Mouse (Mus musculus) thymus, postnatal 0 days (tissue): ENCODE data around the gene Ccdc81. TPM values are rescaled to one million over a fixed set of nuclear protein-coding genes. Genes with fewer than 3 reads are reported as not detected.
A peak's percentile ranks its signal among the peaks of the same experiment; 100 is the strongest.

Experiments
- DNase-seq: peaks from one replicate; pipeline ENCODE4 v3.0.0-alpha.2; 2015; ENCODE audit warnings: low spot score
- polyA plus RNA-seq: library from polyadenylated mRNA; unstranded; fragments of >200 nt; fragmentation: Nextera tagmentation; extraction: Ambion mirVana; gene quantifications from 2 replicates; pipeline ENCODE4 v1.2.1, GENCODE M21; 2015

Ccdc81 gene
- 0.09 TPM in 2 replicates for polyA plus RNA-seq

- no peak for DNase-seq
These were observed at the start of gene Ccdc81 for GRCm38 (mm10) chr7:89903442-89904343. Gene Ccdc81 (minus strand): TSS chr7:89903629.

GRCm38 (mm10) chr7:89949403-89949802 is 46.0 kb upstream of the Ccdc81 start:
- DNase-seq, result no peak

- no peak for DNase-seq
These were observed 44.6 kb upstream of the Ccdc81 start for GRCm38 (mm10) chr7:89948026-89948425.

- peak; percentile 98 for DNase-seq
These were observed 37.4 kb upstream of the Ccdc81 start, which contains the start of gene Hikeshi for GRCm38 (mm10) chr7:89940571-89941463. Gene Hikeshi (minus strand): TSS chr7:89941204.

DNA sequence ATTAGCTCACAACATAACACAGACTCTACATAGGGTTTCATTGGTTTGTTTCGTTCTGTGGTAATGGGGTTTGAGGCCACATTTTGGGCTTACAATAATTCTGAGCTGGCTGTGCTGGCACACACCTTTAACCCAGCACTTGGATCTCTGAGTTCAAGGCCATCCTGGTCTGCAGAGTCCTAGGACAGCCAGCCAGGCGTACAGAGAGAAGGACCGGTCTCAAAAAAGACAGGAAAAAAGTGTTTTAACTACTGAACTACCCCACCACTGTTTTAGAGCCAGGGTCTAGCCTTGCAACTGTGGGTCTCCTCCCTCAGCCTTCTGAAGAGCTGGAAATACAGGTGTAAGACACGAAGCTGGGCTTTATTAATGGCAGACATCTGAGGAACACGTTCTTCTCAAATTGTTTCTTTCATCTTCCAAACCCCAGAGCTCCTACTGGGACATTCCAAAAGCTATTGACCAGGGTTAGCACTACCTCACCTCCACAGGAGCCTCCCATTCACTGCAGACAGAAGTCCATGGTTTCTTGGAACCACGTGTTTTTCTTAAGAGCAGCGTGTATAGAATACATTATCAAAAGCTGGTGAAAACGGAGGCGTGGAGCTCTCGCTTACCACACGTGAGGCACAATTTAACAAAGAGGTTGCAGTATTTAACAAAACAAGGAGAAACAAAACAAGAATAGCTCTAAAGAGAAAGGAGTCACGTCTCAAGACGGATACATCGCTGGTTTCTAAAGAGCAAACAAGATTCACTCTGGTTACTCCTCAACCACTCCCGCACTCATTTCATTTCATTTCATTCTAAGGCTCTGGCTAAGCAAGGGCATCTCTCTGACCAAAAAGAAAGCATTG is 36.3 kb upstream of the Ccdc81 start:
- peak; percentile 8 for DNase-seq

DNA sequence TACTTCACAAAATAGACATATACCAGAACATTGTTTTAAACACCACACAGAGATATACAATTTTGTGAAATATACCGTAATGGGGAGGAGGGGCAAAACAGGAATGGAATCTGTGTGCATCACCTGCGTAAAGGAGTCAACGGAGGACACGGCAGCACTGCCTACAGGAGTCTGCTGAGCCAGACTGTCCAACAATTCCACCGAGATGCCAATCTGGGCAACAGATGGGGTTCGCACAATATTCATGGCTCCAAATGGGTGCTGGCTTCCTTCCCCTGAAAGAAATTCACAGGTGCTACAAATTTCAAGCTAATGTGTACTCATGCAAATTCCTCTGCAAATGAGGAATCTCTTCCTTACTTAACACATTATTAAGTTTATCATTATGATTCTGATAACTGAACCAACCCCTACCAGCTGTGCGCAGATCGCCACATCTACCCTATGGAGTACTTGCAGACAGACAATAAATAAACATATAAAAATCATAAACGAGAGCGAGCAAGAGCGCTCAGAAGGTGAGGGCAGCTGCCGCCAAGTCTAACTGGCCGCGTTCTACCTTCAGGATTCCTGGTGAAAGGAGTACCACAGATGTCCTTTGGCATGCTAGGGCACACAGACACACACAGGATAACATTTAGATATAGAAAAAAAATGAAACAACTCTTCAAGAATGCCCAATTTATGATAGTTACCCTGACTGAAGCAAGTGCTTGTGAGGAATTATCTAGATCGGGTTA is 20.2 kb upstream of the Ccdc81 start:
- no peak for DNase-seq

GRCm38 (mm10) chr7:89917776-89918175 is 14.3 kb upstream of the Ccdc81 start:
- no peak for DNase-seq

GRCm38 (mm10) chr7:89916711-89917110 is 13.3 kb upstream of the Ccdc81 start:
- no peak for DNase-seq

GRCm38 (mm10) chr7:89913432-89914158 is 10.2 kb upstream of the Ccdc81 start:
- DNase-seq, result no peak

DNA sequence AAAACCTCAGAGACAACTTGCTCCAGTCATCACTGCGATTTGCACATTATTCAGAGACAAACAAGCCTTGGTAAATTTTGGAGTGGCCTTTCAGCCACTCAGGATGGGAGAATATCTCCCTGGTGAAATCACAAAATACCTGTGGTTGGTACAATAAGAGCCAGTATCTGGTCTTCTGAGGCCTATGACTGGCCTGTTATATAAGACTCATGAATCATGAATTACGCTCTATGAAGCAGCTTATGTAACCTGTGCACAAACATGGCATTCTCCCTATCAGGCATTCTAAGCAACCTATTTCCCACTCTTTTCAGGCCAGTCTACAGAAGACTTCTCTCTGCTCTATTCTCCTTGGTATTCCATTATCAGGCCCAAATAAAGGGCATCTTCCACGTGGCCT is 8.9 kb upstream of the Ccdc81 start:
- DNase-seq, result no peak

DNA sequence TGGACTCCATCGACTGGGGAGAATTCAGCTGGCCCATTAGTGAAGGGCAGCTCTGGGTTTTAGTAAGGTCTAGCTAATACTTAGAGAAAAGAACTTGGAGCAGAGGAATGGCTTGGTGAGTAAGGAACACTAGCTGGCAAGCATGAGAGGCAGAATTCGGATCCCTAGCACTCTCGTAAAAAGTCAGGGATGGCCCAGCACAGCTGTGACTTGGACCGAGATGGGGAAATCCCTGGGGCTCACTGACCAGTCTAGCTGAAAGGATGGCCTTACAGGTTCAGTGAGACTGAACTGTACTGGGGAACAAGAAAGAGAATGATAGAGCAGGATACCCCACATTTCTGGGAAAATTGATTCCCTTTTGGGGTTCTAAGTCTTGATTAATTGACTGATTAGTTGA is 6.3 kb upstream of the Ccdc81 start:
- no peak for DNase-seq

DNA sequence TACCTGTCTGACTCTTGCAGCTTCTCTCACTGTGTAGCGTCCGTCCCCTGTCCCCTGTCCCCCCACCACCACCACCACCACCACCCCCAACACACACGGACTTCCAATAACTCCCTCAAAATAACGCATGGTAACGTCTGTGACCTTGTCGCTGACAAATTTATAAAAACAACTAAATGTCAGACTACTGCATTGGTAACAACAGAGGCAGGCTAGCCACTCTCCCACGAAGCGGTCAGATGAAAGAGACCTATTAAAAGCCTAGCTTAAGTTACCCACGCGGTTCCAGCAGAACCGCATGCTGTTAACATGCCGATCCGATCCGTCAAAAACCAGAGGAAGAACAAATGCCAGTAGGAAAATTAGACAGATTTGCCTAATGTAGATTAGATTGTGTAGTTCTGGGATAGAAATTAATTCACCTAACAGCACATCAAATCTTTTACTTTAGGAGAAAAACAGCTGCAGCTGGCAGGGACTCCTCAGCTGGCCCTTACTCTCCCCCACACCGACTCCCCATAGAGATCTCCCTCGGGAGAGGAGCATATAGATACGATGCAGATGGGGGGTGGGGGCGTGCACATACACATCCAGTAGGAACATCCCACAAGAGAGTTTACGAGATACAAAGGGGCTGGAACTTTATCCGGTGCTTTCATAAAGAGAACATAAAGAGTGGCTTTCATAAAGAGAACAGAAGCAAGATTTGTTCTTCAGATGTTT is 5.6 kb upstream of the Ccdc81 start:
- no peak for DNase-seq

DNA sequence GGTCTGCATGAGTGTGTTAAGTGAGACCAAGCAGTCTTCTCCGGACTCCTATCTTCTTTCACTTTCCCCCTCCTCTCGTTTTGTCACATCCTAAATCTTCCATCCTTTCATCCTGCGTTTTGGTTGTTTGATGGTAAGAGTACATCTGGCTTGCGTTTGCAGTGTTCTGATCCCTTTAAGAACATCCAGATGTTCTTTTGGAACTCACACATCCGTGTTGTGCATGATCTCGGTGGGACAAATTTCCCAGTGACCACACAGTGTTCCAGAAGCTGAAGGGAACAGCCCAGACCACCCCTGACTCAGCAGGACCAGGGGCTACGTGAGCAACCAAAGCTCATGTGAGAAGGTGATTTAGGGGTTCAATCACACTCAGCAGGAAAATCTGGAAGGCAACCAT is 5.0 kb upstream of the Ccdc81 start:
- DNase-seq, result no peak

- peak; percentile 71 for DNase-seq
These were observed 4.5 kb upstream of the Ccdc81 start for GRCm38 (mm10) chr7:89907950-89908349.

DNA sequence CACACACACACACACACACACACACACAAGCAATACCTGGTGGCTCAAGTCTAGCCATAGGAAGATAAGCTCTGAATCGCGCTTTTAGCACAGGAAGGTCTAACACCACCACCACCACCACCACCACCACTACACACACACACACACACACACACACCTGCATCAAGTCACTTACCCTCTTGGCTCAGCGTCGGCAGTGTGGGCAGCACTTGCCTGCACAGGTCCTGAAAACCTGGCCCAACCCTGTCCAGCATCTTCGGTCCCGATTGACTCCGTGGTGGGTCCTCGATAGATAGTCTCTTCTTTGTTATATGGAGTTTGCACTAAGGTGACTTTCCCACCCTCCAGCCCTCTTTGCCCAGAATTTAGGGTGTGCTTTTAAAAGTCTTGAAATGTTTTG is 422 bp downstream of the Ccdc81 start:
- DNase-seq, result no peak

DNA sequence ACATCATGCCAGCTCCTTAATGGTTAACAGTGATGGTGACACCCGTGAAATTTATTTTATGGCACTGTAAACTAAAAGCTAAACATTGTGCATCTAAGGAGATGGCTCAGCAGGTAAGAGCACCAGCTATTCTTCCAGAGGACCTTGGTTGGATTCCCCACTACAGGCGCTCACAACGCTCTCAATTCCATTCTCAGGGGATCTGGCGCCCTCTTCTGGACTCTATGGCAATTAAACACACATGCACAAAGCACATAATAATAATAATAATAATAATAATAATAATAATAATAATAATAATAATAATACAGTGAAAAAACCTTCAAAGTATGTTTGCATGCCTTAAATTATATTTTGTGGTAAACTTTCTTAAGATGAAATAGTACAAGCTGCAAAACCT is 11.6 kb downstream of the Ccdc81 start:
- DNase-seq, result no peak

- no peak for DNase-seq
These were observed 12.0 kb downstream of the Ccdc81 start for GRCm38 (mm10) chr7:89891412-89891811.

- DNase-seq, result no peak
These were observed 18.9 kb downstream of the Ccdc81 start for GRCm38 (mm10) chr7:89884551-89884950.

DNA sequence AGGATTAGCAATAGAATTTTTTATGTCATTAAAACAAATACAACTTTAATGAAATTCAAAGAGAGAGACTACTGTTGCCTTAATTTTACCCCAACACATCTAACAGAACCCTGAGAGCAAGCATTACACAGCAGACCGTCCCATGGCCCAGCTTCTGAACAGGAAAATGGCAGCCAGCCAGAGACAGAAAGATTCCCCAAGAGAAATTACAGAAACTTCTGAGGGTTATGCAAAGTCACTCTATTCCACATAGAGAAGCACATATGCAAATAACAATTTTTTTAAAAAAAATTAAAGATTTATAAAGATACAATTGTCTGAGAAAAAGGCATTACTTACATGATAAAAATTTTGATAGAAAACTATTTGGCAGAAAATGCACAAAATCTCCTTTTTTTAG is 23.7 kb downstream of the Ccdc81 start:
- DNase-seq, result no peak
